Mouse (Mus musculus): ENCODE measurements at regions not wholly inside any gene's neighbourhood (a gene's known extent, or its start where the extent isn't known, plus 50 kb on each side); places are given as distances from the start of the nearest gene placed in this dataset.

GRCm38 (mm10) chr13:107113949-107114690 is 92.2 kb upstream of the Kif2a start:
- peak; percentile 70 to 93 for DNase-seq

GRCm38 (mm10) chr13:107108045-107108444 is 86.1 kb upstream of the Kif2a start:
- DNase-seq: no peak

GRCm38 (mm10) chr13:107107572-107107971 is 85.6 kb upstream of the Kif2a start:
- no peak for DNase-seq

- peak; percentile 28 to 81 for DNase-seq
Observed at GRCm38 (mm10) chr13:107105510-107105909, 83.6 kb upstream of the Kif2a start.

- peak; percentile 73 to 93 for DNase-seq
Observed at GRCm38 (mm10) chr13:107101598-107101997, 79.7 kb upstream of the Kif2a start.

- no peak for DNase-seq
Observed at GRCm38 (mm10) chr13:107100852-107101325, 79.0 kb upstream of the Kif2a start.

GRCm38 (mm10) chr13:107100116-107100515 is 78.2 kb upstream of the Kif2a start:
- no peak for DNase-seq

- DNase-seq: no peak
Observed at GRCm38 (mm10) chr13:107097005-107097404, 75.1 kb upstream of the Kif2a start.

- DNase-seq: no peak
Observed at GRCm38 (mm10) chr13:107094976-107095716, 73.2 kb upstream of the Kif2a start.

GRCm38 (mm10) chr13:107094487-107094886 is 72.6 kb upstream of the Kif2a start:
- DNase-seq: no peak

- DNase-seq: no peak
Observed at GRCm38 (mm10) chr13:107093683-107094082, 71.8 kb upstream of the Kif2a start.

- DNase-seq: no peak
Observed at GRCm38 (mm10) chr13:107088198-107088597, 66.3 kb upstream of the Kif2a start.

- no peak for DNase-seq
Observed at GRCm38 (mm10) chr13:107087355-107087754, 65.4 kb upstream of the Kif2a start.

- no peak for DNase-seq
Observed at GRCm38 (mm10) chr13:107078085-107078484, 56.2 kb upstream of the Kif2a start.

- no peak for DNase-seq
Observed at GRCm38 (mm10) chr13:107074917-107075316, 53.0 kb upstream of the Kif2a start.

GRCm38 (mm10) chr13:107073039-107073620 is 51.2 kb upstream of the Kif2a start:
- peak in 1 of 2 experiments; percentile 6 for DNase-seq

- DNase-seq: no peak
Observed at GRCm38 (mm10) chr13:107072345-107073038, 50.6 kb upstream of the Kif2a start.

All from kidney, postnatal 36 days (tissue).